Mouse (Mus musculus): ENCODE measurements at regions not wholly inside any gene's neighbourhood (a gene's known extent, or its start where the extent isn't known, plus 50 kb on each side); places are given as distances from the start of the nearest gene placed in this dataset.
A peak's percentile ranks its signal among the peaks of the same experiment; 100 is the strongest.

GRCm38 (mm10) chr9:47354866-47355265, 175.1 kb upstream of the Cadm1 start:
- H3K4me1 ChIP-seq (replicated peaks; ENCODE audit: control insufficient read depth, insufficient read depth, low read length), result no peaks in the 10 kb centered on the region
- H3K4me3 ChIP-seq (ENCODE audit: low read depth, low read length), result no peak overlapping the region
- DNase-seq (ENCODE audit: low spot score), result no peak
- H3K9me3 ChIP-seq (ENCODE audit: control insufficient read depth, low read length), result no peaks in the 10 kb centered on the region
- H3K9ac ChIP-seq (ENCODE audit: low read depth, low read length), result no peak overlapping the region
- no peak overlapping the region for H3K4me2 ChIP-seq (replicated peaks; ENCODE audit: low read depth, low read length)
- WGBS, result 88% methylated on average over 9 of the region's 9 CpGs
- H3K27ac ChIP-seq (ENCODE audit: low read depth, low read length), result no peak overlapping the region
- H3K36me3 ChIP-seq (ENCODE audit: control insufficient read depth, insufficient read depth, low read length), result no peaks in the 10 kb centered on the region
- H3K27me3 ChIP-seq (ENCODE audit: control insufficient read depth, insufficient read depth, low read length), result no peaks in the 10 kb centered on the region
- ATAC-seq (ENCODE audit: low FRiP score), result no peak

GRCm38 (mm10) chr9:47357756-47358399, 172.1 kb upstream of the Cadm1 start:
- Histone ChIP-seq H3K27me3 (ENCODE audit: control insufficient read depth, insufficient read depth, low read length) (no peaks in the 10 kb centered on the region), H3K4me2 (replicated peaks; ENCODE audit: low read depth, low read length) (no peak overlapping the region), H3K9ac (ENCODE audit: low read depth, low read length) (no peak overlapping the region), H3K9me3 (ENCODE audit: control insufficient read depth, low read length) (no peaks in the 10 kb centered on the region), H3K27ac (ENCODE audit: low read depth, low read length) (no peak overlapping the region), H3K4me1 (replicated peaks; ENCODE audit: control insufficient read depth, insufficient read depth, low read length) (0 out of 2 replicates have a peak, but pooled peaks cover 2% of the 10 kb centered on the region), H3K36me3 (ENCODE audit: control insufficient read depth, insufficient read depth, low read length) (no peaks in the 10 kb centered on the region), H3K4me3 (ENCODE audit: low read depth, low read length) (no peak overlapping the region)
- DNase-seq (ENCODE audit: low spot score) (no peak), ATAC-seq (ENCODE audit: low FRiP score) (no peak)
- WGBS, result 76% methylated on average over 17 of the region's 17 CpGs

- no peak overlapping the region for H3K9ac ChIP-seq (ENCODE audit: low read depth, low read length)
- H3K27ac ChIP-seq (ENCODE audit: low read depth, low read length), result no peak overlapping the region
- ATAC-seq (ENCODE audit: low FRiP score) (no peak), DNase-seq (ENCODE audit: low spot score) (no peak)
- no peak overlapping the region for H3K4me3 ChIP-seq (ENCODE audit: low read depth, low read length)
- no peaks in the 10 kb centered on the region for H3K27me3 ChIP-seq (ENCODE audit: control insufficient read depth, insufficient read depth, low read length)
- H3K9me3 ChIP-seq (ENCODE audit: control insufficient read depth, low read length), result no peaks in the 10 kb centered on the region
- 0 out of 2 replicates have a peak, but pooled peaks cover 2% of the 10 kb centered on the region for H3K4me1 ChIP-seq (replicated peaks; ENCODE audit: control insufficient read depth, insufficient read depth, low read length)
- 84% methylated on average over 4 of the region's 4 CpGs for WGBS
- no peaks in the 10 kb centered on the region for H3K36me3 ChIP-seq (ENCODE audit: control insufficient read depth, insufficient read depth, low read length)
- H3K4me2 ChIP-seq (replicated peaks; ENCODE audit: low read depth, low read length), result no peak overlapping the region
Observed at GRCm38 (mm10) chr9:47358400-47358767, 171.6 kb upstream of the Cadm1 start.

GRCm38 (mm10) chr9:47363086-47363485, 166.9 kb upstream of the Cadm1 start:
- H3K4me2 ChIP-seq (replicated peaks; ENCODE audit: low read depth, low read length), result no peak overlapping the region; the same call in 1 of the 2 replicates
- no peaks in the 10 kb centered on the region for H3K9me3 ChIP-seq (ENCODE audit: control insufficient read depth, low read length)
- DNase-seq (ENCODE audit: low spot score), result peak; percentile 39
- WGBS, result 7% methylated on average over 11 of the region's 11 CpGs
- H3K9ac ChIP-seq (ENCODE audit: low read depth, low read length), result no peak overlapping the region
- peaks cover 4% of the 10 kb centered on the region; the same call in 1 of the 2 replicates for H3K4me1 ChIP-seq (replicated peaks; ENCODE audit: control insufficient read depth, insufficient read depth, low read length)
- H3K27ac ChIP-seq (ENCODE audit: low read depth, low read length), result no peak overlapping the region
- no peak for ATAC-seq (ENCODE audit: low FRiP score)
- no peak overlapping the region for H3K4me3 ChIP-seq (ENCODE audit: low read depth, low read length)
- peaks cover 2% of the 10 kb centered on the region for H3K27me3 ChIP-seq (ENCODE audit: control insufficient read depth, insufficient read depth, low read length)
- H3K36me3 ChIP-seq (ENCODE audit: control insufficient read depth, insufficient read depth, low read length), result no peaks in the 10 kb centered on the region

GRCm38 (mm10) chr9:47364762-47365161, 165.2 kb upstream of the Cadm1 start:
- H3K4me3 ChIP-seq (ENCODE audit: low read depth, low read length), result no peak overlapping the region
- peaks cover 2% of the 10 kb centered on the region for H3K27me3 ChIP-seq (ENCODE audit: control insufficient read depth, insufficient read depth, low read length)
- 71% methylated on average over 3 of the region's 3 CpGs for WGBS
- no peak overlapping the region for H3K4me2 ChIP-seq (replicated peaks; ENCODE audit: low read depth, low read length)
- no peaks in the 10 kb centered on the region for H3K36me3 ChIP-seq (ENCODE audit: control insufficient read depth, insufficient read depth, low read length)
- peaks cover 7% of the 10 kb centered on the region; the same call in 1 of the 2 replicates for H3K4me1 ChIP-seq (replicated peaks; ENCODE audit: control insufficient read depth, insufficient read depth, low read length)
- ATAC-seq (ENCODE audit: low FRiP score) (no peak), DNase-seq (ENCODE audit: low spot score) (no peak)
- H3K9ac ChIP-seq (ENCODE audit: low read depth, low read length), result no peak overlapping the region
- H3K9me3 ChIP-seq (ENCODE audit: control insufficient read depth, low read length), result no peaks in the 10 kb centered on the region
- no peak overlapping the region for H3K27ac ChIP-seq (ENCODE audit: low read depth, low read length)

- Histone ChIP-seq H3K9me3 (ENCODE audit: control insufficient read depth, low read length) (no peaks in the 10 kb centered on the region), H3K36me3 (ENCODE audit: control insufficient read depth, insufficient read depth, low read length) (no peaks in the 10 kb centered on the region), H3K9ac (ENCODE audit: low read depth, low read length) (no peak overlapping the region), H3K27ac (ENCODE audit: low read depth, low read length) (no peak overlapping the region), H3K4me2 (replicated peaks; ENCODE audit: low read depth, low read length) (peak overlapping the region; percentile 75), H3K4me1 (replicated peaks; ENCODE audit: control insufficient read depth, insufficient read depth, low read length) (peaks cover 7% of the 10 kb centered on the region; the same call in 1 of the 2 replicates), H3K27me3 (ENCODE audit: control insufficient read depth, insufficient read depth, low read length) (peaks cover 2% of the 10 kb centered on the region), H3K4me3 (ENCODE audit: low read depth, low read length) (peak overlapping the region; percentile 22; the same call in 1 of the 2 replicates)
- DNase-seq (ENCODE audit: low spot score) (peak; percentile 43), ATAC-seq (ENCODE audit: low FRiP score) (peak; percentile 67)
- 8% methylated on average over 17 of the region's 17 CpGs for WGBS
Observed at GRCm38 (mm10) chr9:47367266-47367957, 162.6 kb upstream of the Cadm1 start.

- Histone ChIP-seq H3K4me1 (replicated peaks; ENCODE audit: control insufficient read depth, insufficient read depth, low read length) (peaks cover 6% of the 10 kb centered on the region; the same call in 1 of the 2 replicates), H3K36me3 (ENCODE audit: control insufficient read depth, insufficient read depth, low read length) (no peaks in the 10 kb centered on the region), H3K9me3 (ENCODE audit: control insufficient read depth, low read length) (no peaks in the 10 kb centered on the region), H3K4me2 (replicated peaks; ENCODE audit: low read depth, low read length) (peak overlapping the region; percentile 75), H3K27ac (ENCODE audit: low read depth, low read length) (0 out of 2 replicates have a peak overlapping the region, but pooled peaks have one; percentile 33), H3K4me3 (ENCODE audit: low read depth, low read length) (peak overlapping the region; percentile 22), H3K9ac (ENCODE audit: low read depth, low read length) (no peak overlapping the region), H3K27me3 (ENCODE audit: control insufficient read depth, insufficient read depth, low read length) (peaks cover 2% of the 10 kb centered on the region)
- peak; percentile 53 for DNase-seq (ENCODE audit: low spot score)
- peak; percentile 65; the same call in 1 of the 2 replicates for ATAC-seq (ENCODE audit: low FRiP score)
- WGBS, result 5% methylated on average over 30 of the region's 31 CpGs
Observed at GRCm38 (mm10) chr9:47368015-47368901, 161.7 kb upstream of the Cadm1 start.

GRCm38 (mm10) chr9:47372296-47372695, 157.7 kb upstream of the Cadm1 start:
- no peak for ATAC-seq (ENCODE audit: low FRiP score)
- H3K9ac ChIP-seq (ENCODE audit: low read depth, low read length), result no peak overlapping the region
- H3K36me3 ChIP-seq (ENCODE audit: control insufficient read depth, insufficient read depth, low read length), result no peaks in the 10 kb centered on the region
- no peak overlapping the region for H3K4me3 ChIP-seq (ENCODE audit: low read depth, low read length)
- peaks cover 6% of the 10 kb centered on the region; the same call in 1 of the 2 replicates for H3K4me1 ChIP-seq (replicated peaks; ENCODE audit: control insufficient read depth, insufficient read depth, low read length)
- H3K4me2 ChIP-seq (replicated peaks; ENCODE audit: low read depth, low read length), result no peak overlapping the region
- H3K27ac ChIP-seq (ENCODE audit: low read depth, low read length), result no peak overlapping the region
- H3K9me3 ChIP-seq (ENCODE audit: control insufficient read depth, low read length), result no peaks in the 10 kb centered on the region
- no peak for DNase-seq (ENCODE audit: low spot score)
- 86% methylated on average over 7 of the region's 7 CpGs for WGBS
- no peaks in the 10 kb centered on the region; the same call in none of the 2 replicates for H3K27me3 ChIP-seq (ENCODE audit: control insufficient read depth, insufficient read depth, low read length)

All from hindbrain, embryonic 11.5 days (tissue).